In the genomic region with DNA sequence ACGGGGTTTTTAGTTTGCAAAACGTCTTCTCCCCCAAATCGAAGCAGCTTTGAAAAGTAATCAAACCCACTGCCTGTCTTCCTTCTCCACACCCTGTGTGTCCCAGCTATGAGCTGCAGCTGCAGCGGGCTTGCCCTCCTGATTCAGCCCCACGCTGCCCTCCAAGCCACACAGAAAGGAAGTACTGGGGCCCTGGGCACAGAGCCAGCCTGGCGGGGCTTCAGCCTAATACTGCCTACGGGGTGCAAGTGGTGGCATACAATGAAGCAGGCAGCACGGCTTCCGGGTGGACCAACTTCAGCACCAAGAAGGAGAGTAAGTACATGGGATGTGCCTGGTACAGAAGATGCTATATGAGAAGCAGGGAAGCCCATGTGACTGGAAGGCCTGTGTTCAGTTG, we compare ENCODE assay signal across 11 mouse cellular contexts. TPM values are rescaled to one million over a fixed set of nuclear protein-coding genes. Genes with fewer than 3 reads are reported as not detected.
DNase-seq lines count a peak whose midpoint lies in the region; ATAC-seq and TF ChIP-seq lines count a peak whose summit lies in the region.
"Had no signal": no experiment of that assay in that cellular context is flagged by ENCODE, and none has a peak within 500 bp of the region (broad histone marks: within the 10 kb centered on the region; RNA-seq: fewer than 3 reads in every experiment).

No protein-coding gene starts in this region.

- H3K9me3 ChIP-seq in hindbrain, embryonic 13.5 days, result no peaks in the 10 kb centered on the region
- no peaks in the 10 kb centered on the region for H3K9me3 ChIP-seq in hindbrain, embryonic 12.5 days (replicated peaks)
- H3K9me3 ChIP-seq in hindbrain, postnatal 0 days (ENCODE audit: low read length), result no peaks in the 10 kb centered on the region

- H3K27ac ChIP-seq in hindbrain, embryonic 13.5 days, result no peak overlapping the region
- no peak overlapping the region for H3K27ac ChIP-seq in hindbrain, embryonic 12.5 days
- H3K27ac ChIP-seq in hindbrain, postnatal 0 days, result no peak overlapping the region

- no peak overlapping the region for H3K9ac ChIP-seq in hindbrain, embryonic 13.5 days
- H3K9ac ChIP-seq in hindbrain, embryonic 12.5 days, result no peak overlapping the region
- no peak overlapping the region for H3K9ac ChIP-seq in hindbrain, postnatal 0 days (replicated peaks; ENCODE audit: low read length)

- no peak overlapping the region for H3K4me3 ChIP-seq in hindbrain, embryonic 13.5 days
- H3K4me3 ChIP-seq in hindbrain, embryonic 12.5 days, result no peak overlapping the region
- H3K4me3 ChIP-seq in hindbrain, postnatal 0 days (ENCODE audit: low read length), result no peak overlapping the region

- 0 out of 2 replicates have a peak, but pooled peaks cover 5% of the 10 kb centered on the region for H3K4me1 ChIP-seq in hindbrain, embryonic 13.5 days (replicated peaks)
- H3K4me1 ChIP-seq in hindbrain, embryonic 12.5 days, result no peaks in the 10 kb centered on the region
- 0 out of 2 replicates have a peak, but pooled peaks cover 3% of the 10 kb centered on the region for H3K4me1 ChIP-seq in hindbrain, postnatal 0 days (ENCODE audit: insufficient read depth, low read length)

- no peak overlapping the region for H3K4me2 ChIP-seq in hindbrain, embryonic 13.5 days
- H3K4me2 ChIP-seq in hindbrain, embryonic 12.5 days (replicated peaks), result no peak overlapping the region
- 0 out of 2 replicates have a peak overlapping the region, but pooled peaks have one; percentile 3 for H3K4me2 ChIP-seq in hindbrain, postnatal 0 days (ENCODE audit: low read depth, low read length)

- no peaks in the 10 kb centered on the region for H3K36me3 ChIP-seq in hindbrain, embryonic 13.5 days
- no peaks in the 10 kb centered on the region for H3K36me3 ChIP-seq in hindbrain, embryonic 12.5 days
- H3K36me3 ChIP-seq in hindbrain, postnatal 0 days (ENCODE audit: insufficient read depth, low read length), result no peaks in the 10 kb centered on the region

- ATAC-seq in hindbrain, embryonic 13.5 days (ENCODE audit: low FRiP score), result 0 out of 2 replicates have a peak, but pooled peaks have one; percentile 43
- ATAC-seq in hindbrain, embryonic 12.5 days (ENCODE audit: low FRiP score), result no peak
- ATAC-seq in hindbrain, postnatal 0 days, result no peak
- ATAC-seq: inflammation-experienced regulatory T-cells, adult 6 months had no signal

- WGBS in hindbrain, embryonic 13.5 days, result 65% methylated on average over 9 of the region's 9 CpGs
- 74% methylated on average over 9 of the region's 9 CpGs for WGBS in hindbrain, embryonic 12.5 days
- WGBS in hindbrain, postnatal 0 days, result 31% methylated on average over 9 of the region's 9 CpGs

- no peaks in the 10 kb centered on the region for H3K27me3 ChIP-seq in hindbrain, embryonic 13.5 days
- H3K27me3 ChIP-seq in hindbrain, embryonic 12.5 days, result no peaks in the 10 kb centered on the region
- no peaks in the 10 kb centered on the region for H3K27me3 ChIP-seq in hindbrain, postnatal 0 days (ENCODE audit: insufficient read depth, low read length)

- DNase-seq in lung, postnatal 14 days, result peak; percentile 4
- no peak for DNase-seq in lung, postnatal 36 days
- peak; percentile 62 for DNase-seq in right cerebral cortex, postnatal 4 days
- DNase-seq in right cerebral cortex, adult 2 months (ENCODE audit: low spot score in 2 of 2), result no peak
- peak; percentile 42 for DNase-seq in hindbrain, postnatal 0 days (ENCODE audit: low spot score)
- DNase-seq in testis, postnatal 14 days (ENCODE audit: low spot score), result no peak
- DNase-seq: gastrocnemius, postnatal 14 days; right cerebral cortex, postnatal 25 days had no signal

- TF ChIP-seq CTCF in hindbrain, postnatal 0 days (IDR thresholded peaks at IDR 0.05; ENCODE audit: low read depth), result no peak

RNA-seq across cellular contexts. Expression of gene Kctd3, which starts 59.4 kb away (rescaled TPM):
- 34.4 and 36.2 TPM in 2 replicates for polyA plus RNA-seq in hindbrain, embryonic 13.5 days (2015; fragmentation: Nextera tagmentation; extraction: Ambion mirVana)
- 40.3 and 43.3 TPM in 2 replicates for polyA plus RNA-seq in hindbrain, embryonic 12.5 days (2016; fragmentation: Nextera tagmentation; extraction: Ambion mirVana)
- total RNA-seq in hindbrain, postnatal 0 days (2014; rRNA removed), result 65.0 and 73.8 TPM in 2 replicates
- 40.7 and 45.4 TPM in 2 replicates for polyA plus RNA-seq in hindbrain, postnatal 0 days (2015; fragmentation: Nextera tagmentation; extraction: Ambion mirVana)

Comparison
In these comparisons a context has a peak if more than half of its experiments do, and no peak if none do; other contexts are left out.
1. DNase-seq: peak in lung, postnatal 14 days (single experiment), right cerebral cortex, postnatal 4 days (single experiment) and hindbrain, postnatal 0 days (single experiment); none in lung, postnatal 36 days (single experiment), right cerebral cortex, adult 2 months (0 of 2) and testis, postnatal 14 days (single experiment).